Mouse (Mus musculus) embryonic fibroblast, embryonic 13.5 days (primary cell): ENCODE measurements around the gene Osbpl5.

Source experiments
- CTCF ChIP-seq: IDR thresholded peaks from 2 replicates; pipeline ENCODE4 v1.5.1; 2011; ENCODE audit warnings: mild to moderate bottlenecking, control low read depth, low read length, moderate library complexity, borderline replicate concordance; ENCODE audit not compliant: insufficient read depth
- POLR2A ChIP-seq: IDR thresholded peaks from 2 replicates; pipeline ENCODE4 v1.6.1; 2011; ENCODE audit warnings: low read depth, mild to moderate bottlenecking, control low read depth, low read length, moderate library complexity

- TF ChIP-seq CTCF (no peak), POLR2A (no peak)
Measured at GRCm38 (mm10) chr7:143696140-143696539, 60.6 kb downstream of the Osbpl5 start.
